Mouse (Mus musculus) cortical plate, adult 2 months (tissue): ENCODE data around the gene Neurod2.

ENCODE experiments used
- CTCF ChIP-seq: fragments of 200-500 bp; IDR thresholded peaks from 2 replicates; pipeline ENCODE4 v1.5.1; 2011; ENCODE audit warnings: mild to moderate bottlenecking, control low read depth, low read length; ENCODE audit not compliant: insufficient read depth; ENCODE audit errors: extremely low read depth
- POLR2A ChIP-seq: fragments of 200-500 bp; IDR thresholded peaks from 2 replicates; pipeline ENCODE4 v1.6.1; 2011; ENCODE audit warnings: mild to moderate bottlenecking, low read length, control low read depth; ENCODE audit not compliant: insufficient read depth; ENCODE audit errors: extremely low read depth

GRCm38 (mm10) chr11:98298484-98299205 lies 30.8 kb downstream of the Neurod2 start:
- TF ChIP-seq POLR2A, result no peak
- no peak for TF ChIP-seq CTCF
